Mouse (Mus musculus) adrenal gland, adult (tissue): ENCODE results near the gene Plekhg6.
A peak's percentile ranks its signal among the peaks of the same experiment; 100 is the strongest.

ENCODE experiments used
- DNase-seq, 2 experiments: peaks; one replicate each; pipeline ENCODE4 v3.0.0; 2022 to 2023; ENCODE audit warnings: low spot score in 1 of 2; ENCODE audit not compliant: inconsistent age in 2 of 2

Plekhg6 gene

DNA sequence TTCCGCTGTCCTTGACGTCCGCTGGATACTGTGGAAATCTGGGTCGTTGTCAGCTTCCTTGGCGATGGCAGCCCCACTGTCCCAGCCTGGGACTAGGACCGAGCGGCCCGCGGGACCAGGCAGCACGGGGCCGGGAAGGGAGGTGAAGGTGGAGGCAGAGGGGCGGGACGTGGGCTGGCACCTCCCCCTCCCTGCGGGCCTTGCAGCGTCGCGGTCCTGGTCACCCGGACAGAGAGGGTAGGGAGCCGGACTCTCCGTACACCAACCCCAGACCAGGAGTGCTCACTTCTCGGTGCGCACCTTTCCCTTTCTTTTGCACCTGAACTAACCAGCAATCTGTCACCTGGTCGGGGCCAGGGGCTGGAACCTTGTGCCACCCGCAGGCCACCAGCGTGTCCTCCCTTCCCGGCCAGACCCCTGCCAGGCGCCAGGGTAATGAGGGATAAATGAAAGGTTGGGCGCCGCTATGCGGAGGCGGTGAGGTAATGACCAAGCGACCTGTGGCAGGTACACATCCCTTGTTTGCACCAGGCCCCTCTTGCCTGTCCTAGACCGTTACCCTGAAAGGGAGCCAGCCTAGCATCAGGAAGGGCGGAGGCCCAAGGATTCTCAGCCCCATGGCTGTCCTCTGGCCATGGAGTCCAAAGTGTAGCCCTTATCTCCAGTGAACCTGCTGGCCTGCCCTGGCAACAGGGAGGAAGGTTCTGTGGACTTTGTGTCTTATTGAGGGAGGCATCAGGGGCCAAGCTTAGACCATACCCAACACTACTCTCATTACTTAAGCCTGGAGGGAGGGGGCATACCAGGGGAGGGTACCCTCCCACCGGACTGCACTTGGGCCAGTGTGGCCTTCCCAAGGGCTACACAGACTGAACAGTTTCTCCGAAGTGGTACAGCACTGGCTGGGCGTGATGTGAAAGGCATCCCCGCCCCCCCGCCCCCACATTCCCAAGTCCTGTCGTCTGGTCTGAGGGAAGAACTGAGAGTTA, at the start of gene Plekhg6:
TSS of gene Plekhg6 (minus strand) at position 422 of the 989 bp plus-strand sequence.
- peak in 1 of 2 experiments; percentile 65 for DNase-seq

GRCm38 (mm10) chr6:125429741-125430140, 49.1 kb upstream of the Plekhg6 start:
- no peak for DNase-seq

DNA sequence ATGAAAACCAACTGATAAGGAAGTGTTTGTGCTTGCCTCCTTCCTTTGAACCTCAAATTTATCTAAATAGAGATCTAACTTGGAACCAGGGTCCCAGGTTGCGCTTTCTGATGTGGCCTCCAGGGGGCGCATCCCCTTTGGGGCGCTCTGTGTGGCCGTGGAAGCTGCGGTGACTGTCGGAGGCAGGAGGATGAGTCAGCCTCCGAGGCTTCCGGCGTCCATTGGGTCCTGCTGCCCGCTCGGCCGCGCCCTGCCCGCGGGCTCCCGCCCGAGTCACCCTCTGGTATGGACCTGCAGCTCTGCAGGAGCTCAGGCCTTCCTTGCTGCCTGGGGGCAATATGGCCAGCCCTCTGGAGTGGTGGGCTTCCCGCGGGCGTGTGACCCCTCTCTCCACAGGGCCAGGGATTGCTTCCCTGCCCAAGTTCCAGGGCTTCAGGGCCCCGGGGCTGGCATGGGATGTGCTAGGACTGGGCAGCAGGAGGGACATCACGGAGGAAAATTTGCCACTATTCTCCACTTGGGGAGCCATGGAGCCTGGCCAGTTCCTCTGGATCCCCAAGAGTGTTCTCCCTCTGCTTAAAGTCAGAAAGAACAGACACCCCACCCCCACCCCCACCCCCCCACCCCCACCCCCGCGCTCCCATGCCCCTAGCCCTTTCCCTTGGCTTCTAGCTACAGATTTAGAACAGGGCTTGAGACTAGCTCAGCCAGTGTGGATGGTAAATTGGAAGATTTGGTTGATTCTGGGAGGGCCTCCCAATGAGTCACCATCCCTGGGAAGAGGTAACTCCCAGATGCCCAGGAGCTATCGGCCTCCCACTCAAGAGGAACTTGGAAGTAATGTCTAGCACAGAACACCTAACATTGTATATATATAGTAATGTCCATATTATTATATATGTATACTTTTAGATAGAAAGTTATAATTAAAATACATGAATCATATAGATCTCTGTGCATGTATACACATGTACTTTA, 46.1 kb upstream of the Plekhg6 start:
- DNase-seq = peak; percentile 90 to 96

GRCm38 (mm10) chr6:125425205-125426090, 44.9 kb upstream of the Plekhg6 start:
- peak; percentile 47 to 77 for DNase-seq

DNA sequence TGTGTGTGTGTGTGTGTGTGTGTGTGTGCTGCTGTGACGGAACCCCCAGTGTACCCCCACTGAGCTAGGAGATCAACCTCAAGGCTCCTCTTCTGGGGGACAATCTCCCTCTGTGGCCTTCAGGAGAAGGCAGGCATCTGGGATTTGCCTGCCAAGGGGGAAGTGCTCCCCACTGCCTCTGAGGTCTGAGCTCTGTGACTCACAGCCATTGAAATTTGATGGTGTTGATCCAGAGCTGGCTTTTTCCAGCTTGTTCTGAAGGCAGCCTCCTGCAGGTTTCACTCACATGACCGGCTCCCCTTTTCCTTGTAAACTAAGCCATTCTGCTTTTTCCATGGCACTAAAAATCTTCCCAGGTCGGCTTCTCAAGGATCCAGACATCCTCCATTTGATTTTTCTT, 43.6 kb upstream of the Plekhg6 start:
- peak; percentile 71 to 86 for DNase-seq

GRCm38 (mm10) chr6:125423507-125423906, 42.9 kb upstream of the Plekhg6 start:
- DNase-seq = peak in 1 of 2 experiments; percentile 71

DNA sequence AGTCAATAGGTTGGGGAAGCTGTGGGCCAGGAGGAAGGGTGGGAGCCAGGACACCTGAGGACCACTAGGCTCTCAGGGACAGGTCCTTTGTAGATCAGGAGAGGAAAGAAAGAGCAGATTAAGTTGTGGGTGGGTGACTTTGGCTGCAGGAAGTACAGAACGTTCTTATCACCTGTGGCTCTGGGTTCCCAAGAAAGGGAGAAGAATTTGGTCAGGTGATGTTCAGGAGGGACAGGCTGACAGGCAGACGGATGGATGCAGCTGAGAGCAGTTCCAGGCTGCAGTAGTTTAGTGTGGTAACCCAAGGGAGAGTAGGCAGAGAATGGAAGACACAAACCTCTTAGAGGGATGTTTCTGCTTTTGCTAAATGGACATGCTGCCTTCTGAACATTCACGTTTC, 42.5 kb upstream of the Plekhg6 start:
- DNase-seq = peak in 1 of 2 experiments; percentile 51

DNA sequence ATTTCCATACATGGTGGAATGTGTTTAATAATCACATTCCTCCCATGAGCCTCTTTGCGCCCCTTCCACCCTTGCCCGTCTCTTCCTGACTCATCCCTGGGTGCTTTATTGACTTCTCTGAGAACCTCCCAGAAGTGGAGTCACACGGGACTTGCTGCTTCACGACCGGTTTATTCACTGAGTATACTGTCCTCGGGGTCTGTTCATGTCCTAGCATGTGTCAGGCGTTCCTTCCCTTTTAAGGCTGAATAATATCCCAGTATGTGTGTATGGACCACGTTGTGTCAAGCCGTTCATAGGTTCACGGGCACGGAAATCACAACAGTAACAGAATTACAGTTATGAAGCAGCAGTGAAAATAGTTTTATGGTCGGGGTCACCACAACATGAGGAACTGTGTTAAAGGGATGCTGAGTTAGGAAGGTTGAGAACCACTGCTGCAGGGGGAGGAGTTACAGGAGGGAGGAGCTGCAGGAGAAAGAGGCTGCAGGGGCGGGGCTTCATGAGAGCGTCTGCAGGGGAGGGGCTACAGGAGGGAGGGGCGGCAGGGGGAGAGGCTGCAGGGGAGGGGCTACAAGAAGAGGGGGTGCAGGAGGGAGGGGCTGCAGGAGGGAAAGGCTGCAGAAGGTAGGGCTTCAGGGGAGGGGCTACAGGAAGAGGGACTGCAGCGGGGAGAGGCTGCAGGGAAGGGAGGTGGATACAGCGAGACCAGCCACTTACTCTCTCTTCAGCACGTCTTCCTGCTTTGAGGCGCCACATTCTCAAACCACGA, 41.6 kb upstream of the Plekhg6 start:
- DNase-seq = peak; percentile 76 to 90

DNA sequence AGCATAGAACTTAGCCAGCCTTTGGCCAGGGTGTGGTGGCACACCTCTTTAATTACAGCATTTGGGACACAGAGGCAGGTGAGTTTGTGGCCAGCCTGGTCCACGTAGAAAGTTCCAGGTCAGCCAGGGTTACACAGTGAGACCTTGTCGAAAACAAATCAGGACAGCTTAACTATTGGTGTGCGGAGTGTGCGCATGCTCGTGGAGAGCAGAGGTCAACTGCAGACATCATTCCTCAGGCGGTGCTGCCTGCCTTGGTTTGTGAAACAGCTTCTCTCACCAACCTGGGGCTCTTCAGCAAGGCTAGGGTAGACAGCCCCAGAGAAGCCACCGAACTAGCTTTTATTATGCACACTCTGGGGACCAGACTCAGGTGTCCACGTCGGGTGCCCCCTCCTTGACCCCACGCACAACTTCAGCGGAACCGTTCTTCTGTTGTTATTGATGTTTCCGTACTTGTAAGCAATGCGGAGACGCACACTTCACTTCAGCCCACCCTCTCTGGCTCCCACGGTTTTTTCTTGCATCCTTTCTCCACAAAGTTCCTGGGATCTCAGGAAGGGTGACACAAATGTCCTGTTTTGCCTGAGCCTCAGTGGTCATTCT, 40.0 kb upstream of the Plekhg6 start:
- no peak for DNase-seq

DNA sequence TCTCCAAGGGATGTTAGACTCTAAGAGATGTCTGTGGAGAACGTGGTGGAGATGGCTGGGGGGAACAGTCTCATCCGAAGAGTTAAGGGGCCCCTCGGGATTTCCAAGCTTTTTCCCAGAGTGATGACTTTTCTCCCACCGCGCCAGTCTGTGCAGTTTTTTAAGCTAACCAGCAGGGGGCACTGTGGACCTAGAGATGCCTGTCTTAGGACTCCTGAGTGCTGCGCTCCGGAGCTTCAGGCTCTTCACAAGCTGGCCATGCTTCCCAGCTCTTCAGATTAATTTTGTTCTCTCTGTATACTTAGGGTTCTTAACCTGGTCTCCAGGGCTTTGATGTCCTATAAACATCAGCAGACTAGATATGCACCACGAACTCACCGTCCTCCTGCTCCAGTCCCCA, 38.2 kb upstream of the Plekhg6 start:
- DNase-seq = peak; percentile 83 to 94

- DNase-seq = peak; percentile 8 to 41
Measured at GRCm38 (mm10) chr6:125413326-125413725, 32.7 kb upstream of the Plekhg6 start.

GRCm38 (mm10) chr6:125411661-125412060, 31.1 kb upstream of the Plekhg6 start:
- DNase-seq = peak in 1 of 2 experiments; percentile 10

GRCm38 (mm10) chr6:125410995-125411547, 30.5 kb upstream of the Plekhg6 start:
- peak; percentile 6 to 61 for DNase-seq

DNA sequence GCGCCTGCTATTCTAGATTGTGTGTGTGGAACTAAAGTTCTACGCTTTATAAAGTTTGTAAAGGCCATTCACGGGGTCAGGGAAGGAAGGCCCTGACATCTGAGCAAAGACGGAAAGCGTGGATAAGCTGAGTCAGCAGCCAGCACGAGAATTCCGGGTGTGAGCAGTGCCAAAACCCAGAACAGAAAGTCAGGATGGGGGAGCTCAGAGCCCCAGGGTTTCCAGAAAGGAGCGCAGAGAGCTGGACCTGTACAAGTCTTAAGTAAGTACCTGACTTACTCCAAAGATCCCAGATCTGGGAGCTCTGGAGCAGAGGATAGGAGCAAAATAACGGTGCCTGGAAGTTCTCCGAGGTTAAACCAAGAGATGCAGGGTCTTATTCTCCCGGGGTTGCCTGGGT, 30.0 kb upstream of the Plekhg6 start:
- peak; percentile 6 to 36 for DNase-seq

- peak in 1 of 2 experiments; percentile 16 for DNase-seq
Measured at GRCm38 (mm10) chr6:125407657-125408056, 27.1 kb upstream of the Plekhg6 start.

- peak; percentile 2 to 13 for DNase-seq
Measured at GRCm38 (mm10) chr6:125407224-125407623, 26.6 kb upstream of the Plekhg6 start.

GRCm38 (mm10) chr6:125405461-125406382, 25.1 kb upstream of the Plekhg6 start:
- DNase-seq = peak; percentile 2 to 16

GRCm38 (mm10) chr6:125389853-125390252, 9.3 kb upstream of the Plekhg6 start:
- DNase-seq = peak in 1 of 2 experiments; percentile 17
